Mouse (Mus musculus): ENCODE data around the gene Il16. TPM values are rescaled to one million over a fixed set of nuclear protein-coding genes. Genes with fewer than 3 reads are reported as not detected.

Il16 gene
- polyA plus RNA-seq, 1 experiment from 2014 or later, result 0.55 TPM

- Histone ChIP-seq H3K27me3 (ENCODE audit: control insufficient read depth, insufficient read depth, low read length) (no peaks in the 10 kb centered on the region), H3K27ac (ENCODE audit: low read depth, low read length) (no peak overlapping the region), H3K4me2 (ENCODE audit: low read depth, low read length) (no peak overlapping the region), H3K4me3 (ENCODE audit: low read depth, low read length) (no peak overlapping the region), H3K9ac (replicated peaks; ENCODE audit: low read depth, low read length) (no peak overlapping the region), H3K9me3 (ENCODE audit: control insufficient read depth, low read length) (no peaks in the 10 kb centered on the region), H3K4me1 (ENCODE audit: control insufficient read depth, insufficient read depth, low read length) (no peaks in the 10 kb centered on the region), H3K36me3 (ENCODE audit: control insufficient read depth, insufficient read depth, low read length) (no peaks in the 10 kb centered on the region)
- WGBS, result 88% methylated on average over 2 of the region's 2 CpGs
- no peak for ATAC-seq (ENCODE audit: low read depth)
Observed at GRCm38 (mm10) chr7:83644761-83645160, 100.8 kb downstream of the Il16 start.

- Histone ChIP-seq H3K9ac (replicated peaks; ENCODE audit: low read depth, low read length) (no peak overlapping the region), H3K36me3 (ENCODE audit: control insufficient read depth, insufficient read depth, low read length) (no peaks in the 10 kb centered on the region), H3K27me3 (ENCODE audit: control insufficient read depth, insufficient read depth, low read length) (no peaks in the 10 kb centered on the region), H3K4me2 (ENCODE audit: low read depth, low read length) (no peak overlapping the region), H3K4me3 (ENCODE audit: low read depth, low read length) (no peak overlapping the region), H3K4me1 (ENCODE audit: control insufficient read depth, insufficient read depth, low read length) (no peaks in the 10 kb centered on the region), H3K27ac (ENCODE audit: low read depth, low read length) (no peak overlapping the region), H3K9me3 (ENCODE audit: control insufficient read depth, low read length) (no peaks in the 10 kb centered on the region)
- WGBS, result 81% methylated on average over 6 of the region's 6 CpGs
- no peak for ATAC-seq (ENCODE audit: low read depth)
Observed at GRCm38 (mm10) chr7:83643581-83643980, 101.9 kb downstream of the Il16 start.

- H3K9ac ChIP-seq (replicated peaks; ENCODE audit: low read depth, low read length), result no peak overlapping the region
- ATAC-seq (ENCODE audit: low read depth), result no peak
- H3K4me1 ChIP-seq (ENCODE audit: control insufficient read depth, insufficient read depth, low read length), result no peaks in the 10 kb centered on the region
- H3K27me3 ChIP-seq (ENCODE audit: control insufficient read depth, insufficient read depth, low read length), result no peaks in the 10 kb centered on the region
- no peak overlapping the region for H3K4me2 ChIP-seq (ENCODE audit: low read depth, low read length)
- H3K36me3 ChIP-seq (ENCODE audit: control insufficient read depth, insufficient read depth, low read length), result no peaks in the 10 kb centered on the region
- H3K9me3 ChIP-seq (ENCODE audit: control insufficient read depth, low read length), result no peaks in the 10 kb centered on the region
- WGBS, result 54% methylated on average over 2 of the region's 2 CpGs
- H3K4me3 ChIP-seq (ENCODE audit: low read depth, low read length), result no peak overlapping the region
- no peak overlapping the region for H3K27ac ChIP-seq (ENCODE audit: low read depth, low read length)
Observed at GRCm38 (mm10) chr7:83641163-83641562, 104.4 kb downstream of the Il16 start.

DNA sequence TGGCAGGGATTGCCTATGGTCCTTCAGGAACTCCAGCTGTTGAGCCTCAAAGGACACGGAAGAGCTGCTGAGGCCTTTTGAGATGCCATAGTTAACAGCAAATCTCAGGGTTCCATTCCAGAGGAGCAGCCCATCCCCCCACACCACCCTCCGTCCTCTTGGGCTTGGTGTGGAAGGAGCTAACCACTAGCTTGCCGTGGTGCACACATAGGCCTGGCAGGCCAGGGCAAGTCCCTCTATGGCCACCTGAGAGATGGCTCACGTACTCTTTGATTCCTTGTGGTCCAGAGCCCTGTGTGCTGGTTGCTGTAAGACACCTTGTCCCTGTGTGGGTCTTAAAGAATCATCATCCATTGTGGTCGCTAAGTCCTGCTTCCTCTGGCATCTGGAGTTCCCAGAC lies 104.9 kb downstream of the Il16 start:
- 93% methylated on average over 5 of the region's 5 CpGs for WGBS
- H3K27ac ChIP-seq (ENCODE audit: low read depth, low read length), result no peak overlapping the region
- no peak overlapping the region for H3K9ac ChIP-seq (replicated peaks; ENCODE audit: low read depth, low read length)
- no peak overlapping the region for H3K4me2 ChIP-seq (ENCODE audit: low read depth, low read length)
- H3K4me3 ChIP-seq (ENCODE audit: low read depth, low read length), result no peak overlapping the region
- no peaks in the 10 kb centered on the region for H3K4me1 ChIP-seq (ENCODE audit: control insufficient read depth, insufficient read depth, low read length)
- no peaks in the 10 kb centered on the region for H3K27me3 ChIP-seq (ENCODE audit: control insufficient read depth, insufficient read depth, low read length)
- H3K36me3 ChIP-seq (ENCODE audit: control insufficient read depth, insufficient read depth, low read length), result no peaks in the 10 kb centered on the region
- no peak for ATAC-seq (ENCODE audit: low read depth)
- H3K9me3 ChIP-seq (ENCODE audit: control insufficient read depth, low read length), result no peaks in the 10 kb centered on the region

DNA sequence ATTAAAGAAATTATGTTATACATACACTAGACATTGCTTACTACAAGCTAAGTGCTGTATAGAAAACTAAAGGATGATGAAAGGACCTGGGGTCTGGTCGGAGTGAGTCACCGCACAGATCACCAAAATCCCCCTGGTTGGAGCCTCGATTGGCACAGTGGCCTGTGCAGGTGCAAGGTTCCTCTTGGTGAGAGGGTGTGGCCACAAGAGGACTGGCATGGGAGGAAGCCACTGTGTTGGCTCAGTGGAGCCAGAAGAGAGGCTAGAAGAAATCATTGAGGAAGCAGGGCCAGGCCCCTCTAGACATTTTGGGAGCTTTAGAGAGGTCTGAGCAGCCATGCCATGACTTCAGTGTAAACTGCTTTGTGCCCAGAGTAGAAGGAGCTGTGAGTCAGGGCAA lies 106.4 kb downstream of the Il16 start:
- Histone ChIP-seq H3K36me3 (ENCODE audit: control insufficient read depth, insufficient read depth, low read length) (no peaks in the 10 kb centered on the region), H3K27ac (ENCODE audit: low read depth, low read length) (no peak overlapping the region), H3K4me1 (ENCODE audit: control insufficient read depth, insufficient read depth, low read length) (no peaks in the 10 kb centered on the region), H3K4me3 (ENCODE audit: low read depth, low read length) (no peak overlapping the region), H3K9ac (replicated peaks; ENCODE audit: low read depth, low read length) (no peak overlapping the region), H3K4me2 (ENCODE audit: low read depth, low read length) (no peak overlapping the region), H3K9me3 (ENCODE audit: control insufficient read depth, low read length) (no peaks in the 10 kb centered on the region), H3K27me3 (ENCODE audit: control insufficient read depth, insufficient read depth, low read length) (no peaks in the 10 kb centered on the region)
- WGBS, result 93% methylated on average over 3 of the region's 3 CpGs
- ATAC-seq (ENCODE audit: low read depth), result no peak

DNA sequence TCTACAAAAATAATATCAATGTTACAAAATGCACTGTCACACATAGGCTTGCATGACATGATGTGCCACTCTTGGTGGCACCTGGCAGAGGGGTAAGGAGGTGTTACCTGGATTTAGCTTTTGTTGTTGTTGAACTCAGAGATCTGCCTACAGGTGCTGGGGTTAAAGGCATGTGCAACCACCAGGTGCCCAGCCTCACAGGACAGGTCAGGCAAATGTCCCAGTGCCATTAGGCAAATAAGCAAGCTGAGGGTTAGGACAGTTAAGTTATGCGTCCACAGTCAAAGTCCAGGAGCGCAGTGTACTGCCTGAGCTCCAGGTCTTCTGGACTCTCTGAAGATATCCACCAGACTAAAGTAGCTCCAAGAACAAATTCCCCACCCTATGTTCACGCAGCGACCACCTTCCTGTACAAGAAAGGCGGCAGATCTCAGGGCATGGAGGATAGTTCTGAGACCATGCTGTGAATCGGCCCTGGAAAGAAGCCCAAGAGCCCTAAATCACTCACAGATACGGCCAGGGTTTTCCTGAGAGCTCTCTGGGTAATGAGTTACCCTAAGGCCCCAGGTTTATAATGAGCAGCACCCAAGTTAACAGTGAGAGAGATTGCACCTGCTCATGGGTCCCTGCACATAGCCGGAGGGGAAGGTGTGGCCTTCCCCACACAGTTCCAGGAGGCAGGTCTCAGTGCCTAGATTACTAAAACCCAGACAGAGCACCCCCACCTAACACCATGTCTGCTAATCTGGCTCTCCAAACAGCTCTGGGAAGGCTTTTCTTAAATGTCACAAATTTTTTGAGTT lies 107.5 kb downstream of the Il16 start:
- Histone ChIP-seq H3K9me3 (ENCODE audit: control insufficient read depth, low read length) (no peaks in the 10 kb centered on the region), H3K9ac (replicated peaks; ENCODE audit: low read depth, low read length) (no peak overlapping the region), H3K27me3 (ENCODE audit: control insufficient read depth, insufficient read depth, low read length) (no peaks in the 10 kb centered on the region), H3K4me3 (ENCODE audit: low read depth, low read length) (no peak overlapping the region), H3K36me3 (ENCODE audit: control insufficient read depth, insufficient read depth, low read length) (no peaks in the 10 kb centered on the region), H3K4me1 (ENCODE audit: control insufficient read depth, insufficient read depth, low read length) (no peaks in the 10 kb centered on the region), H3K4me2 (ENCODE audit: low read depth, low read length) (no peak overlapping the region), H3K27ac (ENCODE audit: low read depth, low read length) (no peak overlapping the region)
- 79% methylated on average over 8 of the region's 8 CpGs for WGBS
- ATAC-seq (ENCODE audit: low read depth), result no peak

GRCm38 (mm10) chr7:83636425-83636824 lies 109.1 kb downstream of the Il16 start:
- H3K4me2 ChIP-seq (ENCODE audit: low read depth, low read length), result no peak overlapping the region
- H3K9ac ChIP-seq (replicated peaks; ENCODE audit: low read depth, low read length), result no peak overlapping the region
- H3K36me3 ChIP-seq (ENCODE audit: control insufficient read depth, insufficient read depth, low read length), result no peaks in the 10 kb centered on the region
- H3K4me3 ChIP-seq (ENCODE audit: low read depth, low read length), result no peak overlapping the region
- no peaks in the 10 kb centered on the region for H3K27me3 ChIP-seq (ENCODE audit: control insufficient read depth, insufficient read depth, low read length)
- H3K4me1 ChIP-seq (ENCODE audit: control insufficient read depth, insufficient read depth, low read length), result no peaks in the 10 kb centered on the region
- ATAC-seq (ENCODE audit: low read depth), result no peak
- no peak overlapping the region for H3K27ac ChIP-seq (ENCODE audit: low read depth, low read length)
- WGBS, result 86% methylated on average over 8 of the region's 8 CpGs
- H3K9me3 ChIP-seq (ENCODE audit: control insufficient read depth, low read length), result no peaks in the 10 kb centered on the region

- Histone ChIP-seq H3K4me2 (ENCODE audit: low read depth, low read length) (no peak overlapping the region), H3K4me3 (ENCODE audit: low read depth, low read length) (no peak overlapping the region), H3K9me3 (ENCODE audit: control insufficient read depth, low read length) (no peaks in the 10 kb centered on the region), H3K27me3 (ENCODE audit: control insufficient read depth, insufficient read depth, low read length) (no peaks in the 10 kb centered on the region), H3K4me1 (ENCODE audit: control insufficient read depth, insufficient read depth, low read length) (0 out of 2 replicates have a peak, but pooled peaks cover 4% of the 10 kb centered on the region), H3K27ac (ENCODE audit: low read depth, low read length) (no peak overlapping the region), H3K9ac (replicated peaks; ENCODE audit: low read depth, low read length) (no peak overlapping the region), H3K36me3 (ENCODE audit: control insufficient read depth, insufficient read depth, low read length) (no peaks in the 10 kb centered on the region)
- ATAC-seq (ENCODE audit: low read depth), result no peak
- WGBS, result 78% methylated on average over 2 of the region's 2 CpGs
Observed at GRCm38 (mm10) chr7:83635726-83636125, 109.8 kb downstream of the Il16 start.

GRCm38 (mm10) chr7:83633856-83634255 lies 111.7 kb downstream of the Il16 start:
- 96% methylated on average over 6 of the region's 6 CpGs for WGBS
- Histone ChIP-seq H3K27ac (ENCODE audit: low read depth, low read length) (no peak overlapping the region), H3K36me3 (ENCODE audit: control insufficient read depth, insufficient read depth, low read length) (no peaks in the 10 kb centered on the region), H3K27me3 (ENCODE audit: control insufficient read depth, insufficient read depth, low read length) (no peaks in the 10 kb centered on the region), H3K4me3 (ENCODE audit: low read depth, low read length) (no peak overlapping the region), H3K4me2 (ENCODE audit: low read depth, low read length) (no peak overlapping the region), H3K9ac (replicated peaks; ENCODE audit: low read depth, low read length) (no peak overlapping the region), H3K4me1 (ENCODE audit: control insufficient read depth, insufficient read depth, low read length) (0 out of 2 replicates have a peak, but pooled peaks cover 4% of the 10 kb centered on the region), H3K9me3 (ENCODE audit: control insufficient read depth, low read length) (no peaks in the 10 kb centered on the region)
- ATAC-seq (ENCODE audit: low read depth), result no peak

All from neural tube, embryonic 14.5 days (tissue).